30 mouse cellular contexts compared by ENCODE assay signal in genomic region chr4:82166087-82166486, GRCm38 (mm10).
DNase-seq lines count a peak whose midpoint lies in the region; ATAC-seq and TF ChIP-seq lines count a peak whose summit lies in the region.
"Had no signal": no experiment of that assay in that cellular context is flagged by ENCODE, and none has a peak within 500 bp of the region (broad histone marks: within the 10 kb centered on the region; RNA-seq: fewer than 3 reads in every experiment).

No protein-coding gene starts in this region.

- no peak for TF ChIP-seq POLR2A in myocyte (IDR thresholded peaks at IDR 0.05; ENCODE audit: insufficient read length, low read depth)

- no peaks in the 10 kb centered on the region for H3K27me3 ChIP-seq in lung, embryonic 16.5 days (ENCODE audit: control insufficient read depth, insufficient read depth, low read depth, low read length)
- H3K27me3 ChIP-seq in Patski = no peaks in the 10 kb centered on the region
- H3K27me3 ChIP-seq in myocyte (ENCODE audit: control insufficient read depth, insufficient read depth, insufficient read length) = no peaks in the 10 kb centered on the region
- H3K27me3 ChIP-seq: forebrain, embryonic 13.5 days; heart, embryonic 15.5 days; hindbrain, embryonic 13.5 days; limb, embryonic 13.5 days; liver, embryonic 12.5 days; midbrain, embryonic 12.5 days; neural tube, embryonic 13.5 days had no signal

- no peaks in the 10 kb centered on the region for H3K9me3 ChIP-seq in lung, embryonic 16.5 days (ENCODE audit: control insufficient read depth, low read length)
- H3K9me3 ChIP-seq: forebrain, embryonic 13.5 days; heart, embryonic 15.5 days; hindbrain, embryonic 13.5 days; limb, embryonic 13.5 days; liver, embryonic 12.5 days; megakaryocyte, embryonic 14.5 days; midbrain, embryonic 12.5 days; neural tube, embryonic 13.5 days had no signal

- CTCF ChIA-PET in Patski (lab: Charles Lee) = no interaction called here

- ATAC-seq in lung, embryonic 16.5 days (ENCODE audit: low read depth) = peak; percentile 49; the same call in 1 of the 2 replicates
- peak; percentile 94 for ATAC-seq in Patski
- ATAC-seq in frontal cortex, adult (ENCODE audit: low TSS enrichment) = no peak
- ATAC-seq: activated CD4-positive, CD25-positive, alpha-beta regulatory T cell, adult 4 months; forebrain, embryonic 13.5 days; intestine, embryonic 16.5 days; liver, embryonic 12.5 days; liver, postnatal 0 days had no signal

- intact Hi-C loops in heart, postnatal 10 days (cut with DNase I) = no loop called here

- POLR2A ChIA-PET in Patski (lab: Charles Lee) = no interaction called here

- H3K4me3 ChIP-seq in lung, embryonic 16.5 days (ENCODE audit: low read length) = no peak overlapping the region
- H3K4me3 ChIP-seq in myocyte = no peak overlapping the region
- H3K4me3 ChIP-seq: forebrain, embryonic 13.5 days; heart, embryonic 15.5 days; hindbrain, embryonic 13.5 days; limb, embryonic 13.5 days; liver, embryonic 12.5 days; megakaryocyte, embryonic 14.5 days; midbrain, embryonic 12.5 days; neural tube, embryonic 13.5 days had no signal

- peaks cover 16% of the 10 kb centered on the region for H3K4me1 ChIP-seq in lung, embryonic 16.5 days (replicated peaks; ENCODE audit: control insufficient read depth, insufficient read depth, low read length)
- H3K4me1 ChIP-seq: hindbrain, embryonic 13.5 days; liver, embryonic 12.5 days; neural tube, embryonic 13.5 days had no signal

- H3K79me2 ChIP-seq in myocyte (ENCODE audit: control insufficient read depth, insufficient read depth) = no peaks in the 10 kb centered on the region

- H3K27ac ChIP-seq in lung, embryonic 16.5 days (ENCODE audit: low read length) = 0 out of 2 replicates have a peak overlapping the region, but pooled peaks have one; percentile 6
- H3K27ac ChIP-seq: forebrain, embryonic 13.5 days; heart, embryonic 15.5 days; hindbrain, embryonic 13.5 days; limb, embryonic 13.5 days; liver, embryonic 12.5 days; midbrain, embryonic 12.5 days; neural tube, embryonic 13.5 days had no signal

- peak; percentile 89 for DNase-seq in heart, adult 11 months
- no peak for DNase-seq in heart, postnatal 10 days
- DNase-seq in lung, postnatal 14 days = no peak
- DNase-seq in Patski (ENCODE audit: low read depth, low spot score) = no peak
- DNase-seq in yolk sac, embryonic 10.5 days (ENCODE audit: low spot score) = no peak
- DNase-seq: adrenal gland, adult 2 months; cerebellum, adult 2 months; cerebellum, postnatal 14 days; gastrocnemius, postnatal 25 days; heart, postnatal 4 days; kidney, adult 8-10 months; kidney, postnatal 10 days; liver, postnatal 0 days; lung, postnatal 36 days; right cerebral cortex, postnatal 4 days; thymus, adult 2 months; thymus, postnatal 4 days had no signal

- H3K4me2 ChIP-seq in lung, embryonic 16.5 days (ENCODE audit: low read depth, low read length) = no peak overlapping the region
- H3K4me2 ChIP-seq in myocyte (ENCODE audit: low read depth) = peak overlapping the region; percentile 35
- H3K4me2 ChIP-seq: forebrain, embryonic 13.5 days; heart, embryonic 15.5 days; hindbrain, embryonic 13.5 days; limb, embryonic 13.5 days; liver, embryonic 12.5 days; midbrain, embryonic 12.5 days; neural tube, embryonic 13.5 days had no signal

- in situ Hi-C loops in Patski (cut with MboI; ENCODE audit: low pct_unique_long_range_greater_than_20kb) = loop anchor here (25.0 kb wide), 1 partner anchor 346 kb away; no protein-coding TSS in a partner anchor

- 55% methylated on average over 6 of the region's 6 CpGs for WGBS in lung, embryonic 16.5 days

- H3ac ChIP-seq in myocyte (ENCODE audit: control insufficient read depth, insufficient read length) = no peak overlapping the region

- H3K9ac ChIP-seq in lung, embryonic 16.5 days (ENCODE audit: low read length) = no peak overlapping the region
- H3K9ac ChIP-seq: forebrain, embryonic 13.5 days; heart, embryonic 15.5 days; hindbrain, embryonic 13.5 days; limb, embryonic 13.5 days; liver, embryonic 12.5 days; liver, postnatal 0 days; midbrain, embryonic 12.5 days; neural tube, embryonic 13.5 days had no signal

- H3K36me3 ChIP-seq in lung, embryonic 16.5 days (ENCODE audit: control insufficient read depth, insufficient read depth, low read length) = no peaks in the 10 kb centered on the region
- no peaks in the 10 kb centered on the region for H3K36me3 ChIP-seq in myocyte (ENCODE audit: control insufficient read depth, insufficient read depth)
- H3K36me3 ChIP-seq: heart, embryonic 15.5 days; hindbrain, embryonic 13.5 days; limb, embryonic 13.5 days; liver, embryonic 12.5 days; midbrain, embryonic 12.5 days; neural tube, embryonic 13.5 days had no signal

- no peak for TF ChIP-seq CTCF in Patski (IDR thresholded peaks at IDR 0.05)

TF ChIP-seq in myocyte, 11 proteins besides CTCF, POLR2A, EP300 and RAD21:
- TF ChIP-seq USF1 (IDR thresholded peaks at IDR 0.05; ENCODE audit: low read depth) (no peak), MYOG (IDR thresholded peaks at IDR 0.05; ENCODE audit: control insufficient read depth in 1 of 3, insufficient read depth in 1 of 3, insufficient read length in 2 of 3, low read depth in 2 of 3) (peak in 1 of 3 experiments; percentile 10)
